Comparison of ENCODE assay signal across 8 mouse cellular contexts in the genomic region with DNA sequence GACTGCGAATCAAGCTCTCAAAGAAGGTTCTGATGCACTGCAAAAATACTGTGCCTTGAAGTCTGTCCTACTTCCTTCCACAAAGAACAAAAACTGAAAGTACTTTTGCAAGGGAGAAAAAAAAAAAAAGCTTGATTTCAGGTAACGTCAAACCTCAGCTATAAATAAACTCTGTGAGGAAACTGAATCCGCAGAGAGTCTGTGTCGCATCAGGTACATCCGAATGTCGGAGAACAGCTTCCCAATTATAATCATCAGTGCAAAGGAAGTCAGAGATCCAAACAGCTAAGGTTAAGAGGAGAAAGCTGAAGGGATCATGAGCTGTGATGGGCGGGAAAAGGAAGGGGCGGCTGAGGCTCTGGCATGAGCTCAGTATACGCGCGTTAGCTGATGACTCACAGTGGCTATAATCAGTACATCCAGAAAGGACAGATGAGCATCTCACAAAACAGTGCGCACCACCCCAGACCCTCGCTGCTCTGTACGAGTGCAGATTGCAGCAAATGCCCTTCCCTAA.
DNase-seq lines count a peak whose midpoint lies in the region; ATAC-seq lines count a peak whose summit lies in the region.

No protein-coding gene starts in this region.

- 71% methylated on average over 14 of the region's 14 CpGs for WGBS in kidney, embryonic 14.5 days

- no peak for ATAC-seq in kidney, embryonic 14.5 days (ENCODE audit: low FRiP score, low TSS enrichment)

- no peaks in the 10 kb centered on the region for H3K4me1 ChIP-seq in kidney, embryonic 14.5 days (ENCODE audit: control insufficient read depth, insufficient read depth, low read length)

- DNase-seq in kidney, adult 11 months, result peak; percentile 13
- DNase-seq in T-cell, adult 2 months (ENCODE audit: low spot score), result peak; percentile 50
- DNase-seq in heart, adult 9 months (ENCODE audit: low spot score in 2 of 2), result peak; percentile 22 to 24
- DNase-seq in left cerebral cortex, postnatal 25 days (ENCODE audit: low spot score in 2 of 2), result peak; percentile 51 to 81
- peak; percentile 27 to 47 for DNase-seq in right cerebral cortex, postnatal 36 days (ENCODE audit: low spot score in 2 of 2)
- DNase-seq in gastrocnemius, postnatal 36 days, result no peak
- no peak for DNase-seq in gastrocnemius, postnatal 14 days

- no peaks in the 10 kb centered on the region for H3K9me3 ChIP-seq in kidney, embryonic 14.5 days (ENCODE audit: control insufficient read depth, low read length)

- H3K27me3 ChIP-seq in kidney, embryonic 14.5 days (ENCODE audit: control insufficient read depth, insufficient read depth, low read length), result no peaks in the 10 kb centered on the region

- no peak overlapping the region for H3K9ac ChIP-seq in kidney, embryonic 14.5 days (ENCODE audit: low read depth, low read length)

- H3K27ac ChIP-seq in kidney, embryonic 14.5 days (ENCODE audit: low read depth, low read length), result no peak overlapping the region

- intact Hi-C loops in left cerebral cortex, postnatal 25 days (cut with DNase I), result loop anchor here (5.0 kb wide), 4 partner anchors 133 to 533 kb away; no protein-coding TSS in a partner anchor
- intact Hi-C loops in gastrocnemius, postnatal 36 days (cut with DNase I), result loop anchor here (10.0 kb wide), 2 partner anchors 191 to 1231 kb away; partner anchors contain the start of gene Ift57
- intact Hi-C loops in gastrocnemius, postnatal 14 days (cut with DNase I; ENCODE audit: low total_unique reads), result loop anchor here (10.0 kb wide), 1 partner anchor 351 kb away; no protein-coding TSS in a partner anchor

- H3K4me3 ChIP-seq in kidney, embryonic 14.5 days (ENCODE audit: low read length), result no peak overlapping the region

- H3K36me3 ChIP-seq in kidney, embryonic 14.5 days (ENCODE audit: control insufficient read depth, insufficient read depth, low read length), result no peaks in the 10 kb centered on the region

- no peak overlapping the region for H3K4me2 ChIP-seq in kidney, embryonic 14.5 days (replicated peaks; ENCODE audit: low read depth, low read length)

Comparison
In these comparisons a context has a peak if more than half of its experiments do, and no peak if none do; other contexts are left out.
1. DNase-seq: peak in kidney, adult 11 months (single experiment), T-cell, adult 2 months (single experiment), heart, adult 9 months (2 of 2), left cerebral cortex, postnatal 25 days (2 of 2) and right cerebral cortex, postnatal 36 days (2 of 2); none in gastrocnemius, postnatal 36 days (0 of 2) and gastrocnemius, postnatal 14 days (single experiment).